8 mouse cellular contexts compared by ENCODE assay signal in the genomic region with DNA sequence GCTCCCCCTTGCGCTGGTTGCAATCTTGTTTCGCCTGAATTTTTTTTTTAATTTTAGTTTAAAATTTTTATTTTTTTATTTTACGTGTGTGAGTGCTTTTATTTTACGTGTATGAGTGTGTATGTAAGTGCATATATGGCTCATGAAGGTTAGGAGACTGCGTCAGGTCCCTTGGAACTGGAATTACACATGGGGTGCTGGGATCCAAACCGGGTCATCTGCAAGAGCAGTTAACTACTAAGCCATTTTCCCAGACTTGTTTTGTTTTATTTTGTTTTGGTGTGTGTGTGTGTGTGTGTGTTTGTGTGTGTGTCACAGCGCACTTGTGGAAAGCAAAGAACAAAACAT. TPM values are rescaled to one million over a fixed set of nuclear protein-coding genes. Genes with fewer than 3 reads are reported as not detected.
DNase-seq lines count a peak whose midpoint lies in the region; ATAC-seq and TF ChIP-seq lines count a peak whose summit lies in the region.

No protein-coding gene starts in this region.

- no peak for DNase-seq in cerebellum, adult 2 months
- no peak for DNase-seq in cerebellum, adult 11-12 months
- no peak for DNase-seq in spleen, adult 2 months (ENCODE audit: low read depth in 1 of 2, low spot score in 2 of 2)
- DNase-seq in spleen, adult 12 weeks (ENCODE audit: low spot score): no peak
- no peak for DNase-seq in liver, embryonic 13.5 days
- DNase-seq in stomach, postnatal 0 days (ENCODE audit: low spot score): no peak
- DNase-seq in urinary bladder, postnatal 14 days (ENCODE audit: low spot score): no peak
- no peak for DNase-seq in cerebellum, adult 8-10 months

- TF ChIP-seq CTCF in cerebellum, adult 2 months (IDR thresholded peaks at IDR 0.05; ENCODE audit: borderline replicate concordance, insufficient read depth, low read depth, low read length): no peak
- TF ChIP-seq CTCF in spleen, adult 2 months (IDR thresholded peaks at IDR 0.05; ENCODE audit: extremely low read depth, insufficient read depth, insufficient read length, insufficient replicate concordance): no peak
- TF ChIP-seq CTCF in stomach, postnatal 0 days (IDR thresholded peaks at IDR 0.05; ENCODE audit: low read depth): no peak

- H3K4me1 ChIP-seq in cerebellum, adult 2 months (ENCODE audit: control insufficient read depth, insufficient read depth, low read length): peaks cover 5% of the 10 kb centered on the region; the same call in 1 of the 2 replicates
- H3K4me1 ChIP-seq in spleen, adult 2 months (ENCODE audit: control insufficient read depth, insufficient read depth, insufficient read length): no peaks in the 10 kb centered on the region; the same call in 1 of the 2 replicates
- peaks cover 68% of the 10 kb centered on the region for H3K4me1 ChIP-seq in liver, embryonic 13.5 days (replicated peaks)
- H3K4me1 ChIP-seq in stomach, postnatal 0 days (replicated peaks; ENCODE audit: control insufficient read depth, insufficient read depth): peaks cover 6% of the 10 kb centered on the region; the same call in 1 of the 2 replicates

- peak overlapping the region; percentile 80 for H3K4me3 ChIP-seq in cerebellum, adult 2 months (replicated peaks; ENCODE audit: insufficient read depth, low read depth, low read length)
- peak overlapping the region; percentile 82; the same call in 1 of the 2 replicates for H3K4me3 ChIP-seq in spleen, adult 2 months (ENCODE audit: extremely low read depth, insufficient read depth, insufficient read length)
- H3K4me3 ChIP-seq in liver, embryonic 13.5 days (replicated peaks): peak overlapping the region; percentile 81
- H3K4me3 ChIP-seq in stomach, postnatal 0 days (ENCODE audit: low read depth, low read length): peak overlapping the region; percentile 58

- peak overlapping the region; percentile 94 for H3K9ac ChIP-seq in liver, embryonic 13.5 days
- peak overlapping the region; percentile 72 for H3K9ac ChIP-seq in stomach, postnatal 0 days (ENCODE audit: low read length)

- H3K27ac ChIP-seq in cerebellum, adult 2 months (ENCODE audit: insufficient read depth, low read length): no peak overlapping the region
- H3K27ac ChIP-seq in spleen, adult 2 months (ENCODE audit: insufficient read depth, low read length): no peak overlapping the region
- peak overlapping the region; percentile 100 for H3K27ac ChIP-seq in liver, embryonic 13.5 days
- H3K27ac ChIP-seq in stomach, postnatal 0 days (replicated peaks): no peak overlapping the region

- no peaks in the 10 kb centered on the region for H3K36me3 ChIP-seq in spleen, adult 2 months (ENCODE audit: control insufficient read depth, insufficient read depth, low read length)
- peaks cover 11% of the 10 kb centered on the region for H3K36me3 ChIP-seq in liver, embryonic 13.5 days
- no peaks in the 10 kb centered on the region for H3K36me3 ChIP-seq in stomach, postnatal 0 days (ENCODE audit: control insufficient read depth, insufficient read depth, low read length)

- H3K27me3 ChIP-seq in cerebellum, adult 2 months (ENCODE audit: control insufficient read depth, insufficient read depth, low read length): no peaks in the 10 kb centered on the region
- H3K27me3 ChIP-seq in spleen, adult 2 months (ENCODE audit: control insufficient read depth, insufficient read depth, low read length): no peaks in the 10 kb centered on the region
- H3K27me3 ChIP-seq in liver, embryonic 13.5 days: no peaks in the 10 kb centered on the region
- H3K27me3 ChIP-seq in stomach, postnatal 0 days (ENCODE audit: control insufficient read depth, insufficient read depth, low read length): no peaks in the 10 kb centered on the region

- no peaks in the 10 kb centered on the region for H3K9me3 ChIP-seq in liver, embryonic 13.5 days (replicated peaks)
- no peaks in the 10 kb centered on the region for H3K9me3 ChIP-seq in stomach, postnatal 0 days (ENCODE audit: control insufficient read depth, low read length)

- peak overlapping the region; percentile 98 for H3K4me2 ChIP-seq in liver, embryonic 13.5 days
- H3K4me2 ChIP-seq in stomach, postnatal 0 days (replicated peaks; ENCODE audit: low read depth): peak overlapping the region; percentile 84

- ATAC-seq in liver, embryonic 13.5 days (ENCODE audit: low read depth): no peak
- ATAC-seq in stomach, postnatal 0 days (ENCODE audit: low FRiP score, low TSS enrichment): no peak

- TF ChIP-seq POLR2A in cerebellum, adult 2 months (IDR thresholded peaks at IDR 0.05; ENCODE audit: borderline replicate concordance, insufficient read depth, low read length): no peak
- TF ChIP-seq POLR2A in spleen, adult 2 months (IDR thresholded peaks at IDR 0.05; ENCODE audit: low read depth, low read length): no peak

- TF ChIP-seq EP300 in stomach, postnatal 0 days (optimal IDR thresholded peaks at IDR 0.05): no peak

- WGBS in cerebellum, adult 2 months: 29% methylated on average over 7 of the region's 7 CpGs
- WGBS in spleen, adult 2 months: 35% methylated on average over 7 of the region's 7 CpGs
- WGBS in liver, embryonic 13.5 days (ENCODE audit: insufficient replicate concordance): 30% methylated on average over 7 of the region's 7 CpGs
- WGBS in stomach, postnatal 0 days: 32% methylated on average over 7 of the region's 7 CpGs

RNA-seq across cellular contexts. Expression of a gene that starts 0.4 kb away (rescaled TPM):
- 15.7 and 16.1 TPM in 2 replicates for polyA plus RNA-seq in cerebellum, adult 2 months (2012; rRNA removed)
- polyA plus RNA-seq in spleen, adult 2 months (2012; rRNA removed): 19.9 and 23.6 TPM in 2 replicates
- polyA plus RNA-seq in liver, embryonic 13.5 days (2015; fragmentation: Nextera tagmentation; extraction: Ambion mirVana): 47.2 and 53.2 TPM in 2 replicates
- 17.3 and 17.6 TPM in 2 replicates for polyA plus RNA-seq in stomach, postnatal 0 days (2015; fragmentation: Nextera tagmentation; extraction: Ambion mirVana)

RNA-seq across cellular contexts. Expression of a gene that starts 31.8 kb away (rescaled TPM):
- polyA plus RNA-seq in cerebellum, adult 2 months (2012; rRNA removed): 22.9 and 25.0 TPM in 2 replicates
- polyA plus RNA-seq in spleen, adult 2 months (2012; rRNA removed): 19.1 and 20.9 TPM in 2 replicates
- 18.1 and 21.0 TPM in 2 replicates for polyA plus RNA-seq in liver, embryonic 13.5 days (2015; fragmentation: Nextera tagmentation; extraction: Ambion mirVana)
- polyA plus RNA-seq in stomach, postnatal 0 days (2015; fragmentation: Nextera tagmentation; extraction: Ambion mirVana): 24.9 and 25.5 TPM in 2 replicates

RNA-seq across cellular contexts. Expression of a gene that starts 31.9 kb away (rescaled TPM):
- polyA plus RNA-seq in cerebellum, adult 2 months (2012; rRNA removed): 12.2 and 13.7 TPM in 2 replicates
- 257 and 293 TPM in 2 replicates for polyA plus RNA-seq in spleen, adult 2 months (2012; rRNA removed)
- 186 and 227 TPM in 2 replicates for polyA plus RNA-seq in liver, embryonic 13.5 days (2015; fragmentation: Nextera tagmentation; extraction: Ambion mirVana)
- polyA plus RNA-seq in stomach, postnatal 0 days (2015; fragmentation: Nextera tagmentation; extraction: Ambion mirVana): 277 and 284 TPM in 2 replicates

Comparison
In these comparisons a context has a peak if more than half of its experiments do, and no peak if none do; other contexts are left out.
1. RNA of a gene that starts 31.9 kb away (polyA plus RNA-seq): 277 to 284 TPM in stomach, postnatal 0 days, 257 to 293 TPM in spleen, adult 2 months and 186 to 227 TPM in liver, embryonic 13.5 days; 12.2 to 13.7 TPM in cerebellum, adult 2 months; every median in the first group is over 10 times any median in the second.
2. Peak in every context shown above with its lines, with median percentiles within 50 percentile points of each other: H3K4me3 ChIP-seq.